ENCODE assay signal across 8 mouse cellular contexts in genomic region chr2:155133011-155133976, GRCm38 (mm10). TPM values are rescaled to one million over a fixed set of nuclear protein-coding genes. Genes with fewer than 3 reads are reported as not detected.
DNase-seq lines count a peak whose midpoint lies in the region; ATAC-seq and TF ChIP-seq lines count a peak whose summit lies in the region.

TSS of gene Itch (plus strand) at chr2:155133509.

- H3K4me2 ChIP-seq in embryonic facial prominence, embryonic 15.5 days (replicated peaks), result peak within 1 kb of the TSS; percentile 45
- peak within 1 kb of the TSS; percentile 62 for H3K4me2 ChIP-seq in limb, embryonic 14.5 days (replicated peaks; ENCODE audit: low read depth, low read length, severe bottlenecking)
- peak within 1 kb of the TSS; percentile 66 for H3K4me2 ChIP-seq in midbrain, postnatal 0 days (ENCODE audit: low read depth, low read length, poor library complexity, severe bottlenecking)

- H3K4me3 ChIP-seq in bone marrow, adult 2 months (replicated peaks; ENCODE audit: control insufficient read depth, low read depth, low read length), result peak within 1 kb of the TSS; percentile 99
- peak within 1 kb of the TSS; percentile 91 for H3K4me3 ChIP-seq in embryonic facial prominence, embryonic 15.5 days (replicated peaks)
- H3K4me3 ChIP-seq in limb, embryonic 14.5 days (replicated peaks; ENCODE audit: low read length), result peak within 1 kb of the TSS; percentile 92
- H3K4me3 ChIP-seq in midbrain, postnatal 0 days (ENCODE audit: low read depth, low read length), result peak within 1 kb of the TSS; percentile 94

- H3K4me1 ChIP-seq in bone marrow, adult 2 months (ENCODE audit: control insufficient read depth, insufficient read depth, low read length), result peaks cover 7% of the 10 kb centered on the region
- H3K4me1 ChIP-seq in embryonic facial prominence, embryonic 15.5 days, result peaks cover 16% of the 10 kb centered on the region
- H3K4me1 ChIP-seq in limb, embryonic 14.5 days (ENCODE audit: control insufficient read depth, insufficient read depth, low read length), result peaks cover 10% of the 10 kb centered on the region
- peaks cover 17% of the 10 kb centered on the region; the same call in 1 of the 2 replicates for H3K4me1 ChIP-seq in midbrain, postnatal 0 days (ENCODE audit: insufficient read depth, low read length)

- peak; percentile 94 for ATAC-seq in embryonic facial prominence, embryonic 15.5 days (ENCODE audit: insufficient number of reproducible peaks, low FRiP score, low TSS enrichment, low read depth)
- ATAC-seq in limb, embryonic 14.5 days (ENCODE audit: low FRiP score, low read depth), result peak; percentile 98
- peak; percentile 95 for ATAC-seq in midbrain, postnatal 0 days (ENCODE audit: low FRiP score)

- DNase-seq in 416B (ENCODE audit: low read depth), result peak; percentile 92
- DNase-seq in heart, adult 8-10 months (ENCODE audit: low spot score), result peak; percentile 90
- DNase-seq in kidney, adult 9 months, result peak; percentile 94
- peak; percentile 98 for DNase-seq in limb, embryonic 14.5 days (ENCODE audit: low spot score)
- DNase-seq in midbrain, postnatal 0 days (ENCODE audit: low spot score), result peak; percentile 97
- DNase-seq in spleen, postnatal 14 days (ENCODE audit: low spot score in 2 of 2), result peak; percentile 86 to 89

- H3K27me3 ChIP-seq in embryonic facial prominence, embryonic 15.5 days, result no peaks in the 10 kb centered on the region
- H3K27me3 ChIP-seq in limb, embryonic 14.5 days (ENCODE audit: control insufficient read depth, insufficient read depth, low read length), result no peaks in the 10 kb centered on the region
- no peaks in the 10 kb centered on the region for H3K27me3 ChIP-seq in midbrain, postnatal 0 days (ENCODE audit: insufficient read depth, low read length)

- peak; percentile 96 for TF ChIP-seq POLR2A in bone marrow, adult 2 months (IDR thresholded peaks at IDR 0.05; ENCODE audit: borderline replicate concordance, control insufficient read depth, low read depth, low read length)
- TF ChIP-seq POLR2A in limb, embryonic 14.5 days (IDR thresholded peaks at IDR 0.05; ENCODE audit: borderline replicate concordance, extremely low read depth, insufficient read depth, insufficient read length), result peak; percentile 89; the same call in 1 of the 2 replicates

- TF ChIP-seq CTCF in bone marrow, adult 2 months (IDR thresholded peaks at IDR 0.05; ENCODE audit: control insufficient read depth, insufficient read depth, low read length), result no peak
- TF ChIP-seq CTCF in midbrain, postnatal 0 days (IDR thresholded peaks at IDR 0.05), result no peak; the same call in none of the 2 replicates

- H3K36me3 ChIP-seq in embryonic facial prominence, embryonic 15.5 days, result peaks cover 8% of the 10 kb centered on the region
- peaks cover 8% of the 10 kb centered on the region for H3K36me3 ChIP-seq in limb, embryonic 14.5 days (ENCODE audit: control insufficient read depth, insufficient read depth, low read length)
- H3K36me3 ChIP-seq in midbrain, postnatal 0 days (ENCODE audit: insufficient read depth, low read length), result peaks cover 5% of the 10 kb centered on the region; the same call in 1 of the 2 replicates

- H3K9ac ChIP-seq in embryonic facial prominence, embryonic 15.5 days, result peak within 1 kb of the TSS; percentile 94
- H3K9ac ChIP-seq in limb, embryonic 14.5 days (ENCODE audit: low read depth, low read length, severe bottlenecking), result peak within 1 kb of the TSS; percentile 95
- peak within 1 kb of the TSS; percentile 92 for H3K9ac ChIP-seq in midbrain, postnatal 0 days (replicated peaks; ENCODE audit: low read length, poor library complexity, severe bottlenecking)

- H3K27ac ChIP-seq in bone marrow, adult 2 months (ENCODE audit: control insufficient read depth, insufficient read depth, low read depth, low read length, poor library complexity), result peak within 1 kb of the TSS; percentile 83
- H3K27ac ChIP-seq in embryonic facial prominence, embryonic 15.5 days (replicated peaks), result peak within 1 kb of the TSS; percentile 91
- peak within 1 kb of the TSS; percentile 86 for H3K27ac ChIP-seq in limb, embryonic 14.5 days (replicated peaks; ENCODE audit: low read depth, low read length)
- H3K27ac ChIP-seq in midbrain, postnatal 0 days (ENCODE audit: low read depth, low read length), result peak within 1 kb of the TSS; percentile 88

- WGBS in bone marrow, adult 2 months, result 3% methylated on average over 57 of the region's 65 CpGs
- 3% methylated on average over 44 of the region's 65 CpGs for WGBS in embryonic facial prominence, embryonic 15.5 days
- WGBS in limb, embryonic 14.5 days, result 3% methylated on average over 47 of the region's 65 CpGs
- WGBS in midbrain, postnatal 0 days, result 3% methylated on average over 33 of the region's 65 CpGs

- H3K9me3 ChIP-seq in embryonic facial prominence, embryonic 15.5 days (replicated peaks), result no peaks in the 10 kb centered on the region
- no peaks in the 10 kb centered on the region for H3K9me3 ChIP-seq in limb, embryonic 14.5 days (ENCODE audit: control insufficient read depth, low read length)
- no peaks in the 10 kb centered on the region for H3K9me3 ChIP-seq in midbrain, postnatal 0 days (ENCODE audit: low read length)

RNA-seq across cellular contexts. Expression of gene Itch, which starts in this region (rescaled TPM):
- polyA plus RNA-seq in bone marrow, adult 2 months (2011; ENCODE audit: insufficient read depth, insufficient read length, low replicate concordance, missing spikeins), result 12.4 and 21.0 TPM in 2 replicates
- polyA plus RNA-seq in embryonic facial prominence, embryonic 15.5 days (2015; fragmentation: Nextera tagmentation; extraction: Ambion mirVana), result 52.0 and 52.6 TPM in 2 replicates
- total RNA-seq in heart, adult 8-10 months (2022), result 10 to 100 TPM; 25.2 to 27.8 (median 26.0) TPM
- polyA plus RNA-seq in limb, embryonic 14.5 days (2012; rRNA removed), result 30.2 and 31.1 TPM in 2 replicates
- polyA plus RNA-seq in limb, embryonic 14.5 days (2014; fragmentation: Nextera tagmentation; extraction: Ambion mirVana), result 49.8 and 54.6 TPM in 2 replicates
- total RNA-seq in midbrain, postnatal 0 days (2014; rRNA removed), result 38.0 and 43.8 TPM in 2 replicates
- 16.0 and 20.4 TPM in 2 replicates for polyA plus RNA-seq in midbrain, postnatal 0 days (2015; fragmentation: Nextera tagmentation; extraction: Ambion mirVana)

Comparison
In these comparisons a context has a peak if more than half of its experiments do, and no peak if none do; other contexts are left out.
1. Peak in every context shown above with its lines: DNase-seq, ATAC-seq, H3K4me3 ChIP-seq and H3K27ac ChIP-seq.